Mouse (Mus musculus) heart, adult 2 months (tissue): ENCODE measurements around the gene Pbxip1.

Experiments
- CTCF ChIP-seq: fragments of 200-600 bp; IDR thresholded peaks from 2 replicates; pipeline ENCODE4 v1.8.1; 2022; ENCODE audit warnings: antibody characterized with exemption, mild to moderate bottlenecking, moderate library complexity
- POLR2A ChIP-seq: fragments of 200-500 bp; IDR thresholded peaks from 2 replicates; pipeline ENCODE4 v1.6.1; 2011; ENCODE audit warnings: mild to moderate bottlenecking, low read depth, low read length, control low read depth; ENCODE audit not compliant: insufficient read depth

DNA sequence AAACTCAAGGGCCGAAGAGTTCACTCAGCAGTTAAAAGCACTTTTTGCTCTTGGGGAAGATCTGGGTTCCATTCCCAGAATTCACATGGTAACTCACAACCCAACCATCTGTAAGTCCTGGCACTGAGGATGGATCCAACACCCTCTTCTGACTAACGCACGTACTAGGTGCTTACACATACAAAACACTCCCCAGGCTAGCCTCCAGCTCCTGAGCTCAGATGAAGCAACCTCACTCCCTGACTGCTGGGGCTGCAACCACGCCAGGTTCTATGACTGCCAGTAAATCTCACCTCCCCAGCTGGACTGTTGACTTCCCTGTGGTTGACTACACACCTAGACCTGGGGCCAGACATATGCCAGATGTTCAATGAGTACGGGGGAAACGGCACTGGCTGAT, 29.6 kb upstream of the Pbxip1 start:
- no peak for TF ChIP-seq CTCF
- TF ChIP-seq POLR2A: no peak
